Mouse (Mus musculus) ovary, postnatal 36 days (tissue): ENCODE data around the gene Nbl1.
A peak's percentile ranks its signal among the peaks of the same experiment; 100 is the strongest.

Experiments
- DNase-seq: peaks from one replicate; pipeline ENCODE4 v3.0.0; 2022; ENCODE audit warnings: low spot score, mixed read lengths

Gene Nbl1

GRCm38 (mm10) chr4:139092356-139093195, at the start of gene Nbl1:
Gene Nbl1 (minus strand): TSS chr4:139092993.
- DNase-seq: peak; percentile 78

- no peak for DNase-seq
Observed at GRCm38 (mm10) chr4:139141785-139142184, 49.0 kb upstream of the Nbl1 start.

GRCm38 (mm10) chr4:139140267-139140666, 47.5 kb upstream of the Nbl1 start:
- no peak for DNase-seq

- DNase-seq: no peak
Observed at GRCm38 (mm10) chr4:139136011-139136410, 43.2 kb upstream of the Nbl1 start.

GRCm38 (mm10) chr4:139133109-139133508, 40.3 kb upstream of the Nbl1 start:
- DNase-seq: no peak

GRCm38 (mm10) chr4:139131858-139132672, 39.3 kb upstream of the Nbl1 start:
- DNase-seq: no peak

- DNase-seq: peak; percentile 97
Observed at GRCm38 (mm10) chr4:139130701-139131549, 38.1 kb upstream of the Nbl1 start, which contains the start of gene Minos1. Gene Minos1 (minus strand): TSS chr4:139131113.

DNA sequence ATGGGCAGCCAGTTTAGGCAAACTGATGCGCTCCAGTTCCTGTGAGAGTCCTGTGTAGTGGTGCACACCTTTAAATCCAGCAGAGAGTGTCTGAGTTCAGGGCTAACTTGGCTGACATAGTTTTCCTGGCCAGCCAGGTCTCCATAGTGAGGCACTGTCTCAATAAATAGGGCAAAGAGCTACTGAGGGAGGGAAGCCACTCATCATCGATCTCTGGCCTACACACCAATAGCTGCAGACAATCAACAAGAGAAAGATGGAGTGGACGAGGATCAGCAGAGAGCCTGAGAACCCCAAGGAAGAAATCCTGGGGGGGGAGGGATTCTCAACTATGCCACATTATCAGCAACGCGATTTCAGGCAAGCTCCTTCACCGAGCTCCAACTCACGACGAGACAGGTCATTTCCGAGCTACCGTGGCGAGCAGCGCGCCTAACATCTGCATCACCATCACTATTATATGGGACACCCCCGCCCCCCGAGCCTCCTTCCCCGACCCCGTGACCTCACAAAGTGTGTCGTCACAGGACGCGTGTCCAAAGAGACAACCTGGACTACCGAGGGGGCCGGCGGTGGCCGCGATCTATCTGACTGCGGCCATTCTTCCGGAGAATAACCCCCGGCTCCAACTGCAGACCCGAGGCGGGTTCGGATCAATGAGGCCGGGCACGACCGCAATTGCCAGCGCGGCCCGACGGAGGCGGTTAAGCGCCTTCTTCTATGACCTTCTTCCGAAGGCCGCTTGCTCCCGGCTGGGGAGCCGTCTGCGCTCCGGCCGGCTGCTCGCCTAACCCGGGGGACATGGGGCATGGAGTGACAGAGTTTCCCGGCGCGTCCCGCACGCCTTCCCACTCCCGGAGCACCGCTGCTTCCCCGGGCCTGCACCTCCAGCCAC, 37.3 kb upstream of the Nbl1 start:
- DNase-seq: no peak

GRCm38 (mm10) chr4:139126475-139126874, 33.7 kb upstream of the Nbl1 start:
- DNase-seq: no peak

DNA sequence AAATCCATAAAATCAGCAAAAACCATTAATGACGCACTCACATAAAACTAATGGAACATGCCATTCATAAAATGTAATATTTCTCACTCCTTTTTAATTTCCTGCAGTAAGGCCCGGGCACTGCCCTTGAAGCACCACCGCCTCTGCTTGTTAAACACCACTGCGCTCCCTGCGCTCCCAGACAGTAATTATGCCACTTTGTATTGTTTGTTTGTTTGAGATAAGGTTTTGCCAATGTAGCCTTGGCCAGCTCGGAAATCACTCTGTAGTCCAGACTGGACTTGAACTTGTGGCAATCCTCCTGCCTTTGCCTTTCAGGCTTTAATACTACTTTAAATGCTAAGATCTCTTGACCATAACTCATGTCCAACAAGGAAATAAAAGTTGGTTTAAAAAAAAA, 32.1 kb upstream of the Nbl1 start:
- DNase-seq: no peak

DNA sequence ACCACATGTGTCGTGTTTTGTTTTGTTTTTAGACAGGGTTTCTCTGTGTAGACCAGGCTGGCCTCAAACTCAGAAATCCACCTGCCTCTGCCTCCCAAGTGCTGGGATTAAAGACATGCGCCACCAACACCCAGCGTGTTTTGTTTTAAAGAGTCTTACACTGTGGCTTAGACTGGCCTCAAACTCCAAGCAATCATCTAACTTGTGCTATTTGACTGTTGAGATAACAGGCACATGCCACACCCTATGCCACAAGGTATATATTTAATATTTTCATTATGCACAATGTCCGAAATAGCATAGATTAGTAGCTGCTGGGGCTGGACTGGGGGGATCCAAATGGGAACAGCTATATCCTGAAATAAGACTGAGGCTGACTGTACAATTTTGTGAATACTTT, 29.8 kb upstream of the Nbl1 start:
- DNase-seq: no peak

DNA sequence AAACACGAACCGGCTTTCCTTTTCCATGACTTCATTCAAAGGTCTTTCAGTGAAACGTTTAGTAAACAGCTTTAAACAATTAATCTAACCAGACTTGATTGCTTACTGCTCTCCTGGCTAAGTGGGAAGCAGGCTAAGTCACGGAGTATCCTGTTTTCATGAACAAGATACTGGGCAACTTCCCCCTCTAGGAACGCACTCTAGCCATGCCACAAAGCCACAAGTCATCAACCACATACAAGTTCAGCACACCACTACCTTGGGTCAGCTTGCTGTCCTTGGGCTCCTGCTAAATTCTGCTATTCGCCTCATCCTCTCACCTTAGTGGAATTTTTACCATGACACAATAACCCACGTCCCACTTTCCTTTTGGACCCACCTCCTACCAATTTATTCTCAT, 28.2 kb upstream of the Nbl1 start:
- DNase-seq: no peak

- DNase-seq: no peak
Observed at GRCm38 (mm10) chr4:139120281-139120814, 27.6 kb upstream of the Nbl1 start.

GRCm38 (mm10) chr4:139116356-139117063, 23.7 kb upstream of the Nbl1 start:
- DNase-seq: no peak

DNA sequence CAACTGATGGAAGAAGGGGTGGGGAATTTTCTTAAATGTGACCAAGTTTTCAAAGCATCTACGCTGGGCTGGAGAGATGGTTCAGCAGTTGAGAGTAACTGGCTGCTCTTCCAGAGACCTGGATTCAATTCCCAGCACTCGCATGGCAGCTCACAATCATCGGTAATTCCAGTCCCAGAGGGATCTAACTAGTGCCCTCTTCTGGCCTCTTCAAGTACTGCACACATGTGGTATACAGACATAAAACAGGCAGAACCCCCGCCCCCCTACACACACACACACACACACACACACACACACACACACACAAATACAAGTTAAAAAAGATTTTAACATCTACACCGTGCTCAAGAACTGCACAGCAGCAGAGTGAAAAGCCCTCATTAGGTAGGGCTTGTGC, 22.9 kb upstream of the Nbl1 start:
- no peak for DNase-seq

DNA sequence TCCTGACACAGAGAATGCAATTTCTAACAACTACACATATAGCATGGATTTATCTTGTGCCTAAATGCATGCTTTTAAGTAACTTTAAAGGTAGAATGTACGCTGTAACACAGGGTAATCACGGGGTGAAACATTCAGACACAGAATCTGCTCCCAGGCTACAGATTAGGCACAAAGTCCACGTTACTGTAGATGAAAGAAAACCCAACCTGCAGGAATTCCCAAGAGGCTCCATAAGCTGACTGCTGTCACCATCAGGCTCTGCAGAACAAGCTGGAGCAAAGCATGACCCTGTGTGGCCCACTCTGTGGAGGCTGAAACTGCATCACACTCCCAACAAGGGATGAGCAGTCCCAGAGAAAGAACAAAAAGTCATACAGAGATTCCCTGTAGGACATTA, 19.7 kb upstream of the Nbl1 start:
- DNase-seq: no peak

GRCm38 (mm10) chr4:139111421-139111820, 18.6 kb upstream of the Nbl1 start:
- no peak for DNase-seq

DNA sequence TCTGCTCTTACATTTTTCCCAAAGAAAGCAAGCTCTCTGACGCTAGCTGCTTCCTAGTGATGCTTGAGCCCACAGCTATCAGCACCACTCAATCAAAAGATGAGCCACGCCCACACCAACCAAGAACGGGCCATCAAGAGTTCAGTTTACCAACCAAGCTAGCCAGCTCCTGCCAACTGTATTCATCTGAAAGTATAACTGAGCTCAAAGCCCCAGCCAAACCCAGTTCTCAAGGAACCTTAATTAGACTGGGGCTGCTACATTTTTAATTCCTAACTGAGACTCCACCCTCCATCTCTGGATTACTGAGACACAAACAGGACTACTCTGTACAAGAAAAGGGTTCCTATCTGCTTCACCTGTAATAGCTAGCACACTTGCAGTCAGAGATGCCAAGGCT, 18.1 kb upstream of the Nbl1 start:
- DNase-seq: no peak

GRCm38 (mm10) chr4:139105453-139105852, 12.7 kb upstream of the Nbl1 start:
- DNase-seq: no peak

DNA sequence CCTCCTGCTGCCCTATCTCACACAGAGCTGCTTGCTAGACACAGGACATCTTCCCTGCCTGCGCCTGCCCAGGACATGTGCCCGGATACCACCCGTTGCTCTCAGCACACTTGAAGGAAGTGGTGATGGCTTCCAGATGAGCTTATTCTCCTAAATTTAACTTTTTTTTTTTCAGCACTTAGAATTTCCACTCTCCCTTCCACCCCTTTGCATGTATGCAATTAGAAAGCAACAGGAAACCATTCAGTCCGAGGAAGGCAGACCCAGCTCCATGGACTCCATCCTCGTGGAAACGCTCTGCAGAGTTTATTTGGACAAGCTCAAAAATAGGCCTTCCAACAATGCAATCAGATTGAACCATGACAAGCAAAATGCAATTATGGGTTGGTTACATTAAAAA, 8.8 kb upstream of the Nbl1 start:
- no peak for DNase-seq
